Mouse (Mus musculus) heart, embryonic 12.5 days (tissue): ENCODE data around the gene Myf6. TPM values are rescaled to one million over a fixed set of nuclear protein-coding genes. Genes with fewer than 3 reads are reported as not detected.

Source experiments
- microRNA-seq: library from miRNA; unstranded; fragments of <30 nt; microRNA quantifications from one replicate; pipeline ENCODE4, GENCODE M21; 2017
- polyA plus RNA-seq: library from polyadenylated mRNA; unstranded; fragments of >200 nt; fragmentation: Nextera tagmentation; extraction: Ambion mirVana; gene quantifications from 2 replicates; pipeline ENCODE4 v1.2.1, GENCODE M21; 2016

The Myf6 gene
- polyA plus RNA-seq, 1 experiment from 2014 or later: 0.13 TPM

Small RNAs within 50 kb of the gene (microRNA-seq; reads per million reads assigned to microRNA genes)
- gene Gm44403: not detected

Other genes with a start within 250 kb of the Myf6 start
- gene Lin7a, start 223.1 kb downstream of the Myf6 start, polyA plus RNA-seq: 1.2 and 1.7 TPM in 2 replicates
- gene Myf5, start 8.6 kb downstream of the Myf6 start, polyA plus RNA-seq: not detected in 2 replicates
- 0.11 TPM in 1 of 2 replicates, not detected in the other for gene Ptprq, start 225.3 kb upstream of the Myf6 start, polyA plus RNA-seq